Mouse (Mus musculus): ENCODE results near the gene Zfp503. TPM values are rescaled to one million over a fixed set of nuclear protein-coding genes. Genes with fewer than 3 reads are reported as not detected.

The Zfp503 gene
- polyA plus RNA-seq, 1 experiment from 2014 or later, result 6.2 TPM

- no peaks in the 10 kb centered on the region for H3K9me3 ChIP-seq (ENCODE audit: control insufficient read depth, low read length)
- 92% methylated on average over 8 of the region's 8 CpGs for WGBS
- H3K4me2 ChIP-seq, result no peak overlapping the region
- no peak for ATAC-seq (ENCODE audit: low FRiP score)
- H3K27me3 ChIP-seq (ENCODE audit: control insufficient read depth, insufficient read depth, low read length), result no peaks in the 10 kb centered on the region
- H3K27ac ChIP-seq (ENCODE audit: low read depth, low read length), result no peak overlapping the region
- no peaks in the 10 kb centered on the region for H3K4me1 ChIP-seq (ENCODE audit: control insufficient read depth, insufficient read depth, low read length)
- DNase-seq (ENCODE audit: low spot score, missing footprints), result no peak
- no peaks in the 10 kb centered on the region for H3K36me3 ChIP-seq (ENCODE audit: control insufficient read depth, insufficient read depth, low read length)
- no peak overlapping the region for H3K9ac ChIP-seq (ENCODE audit: low read length)
- no peak overlapping the region for H3K4me3 ChIP-seq (ENCODE audit: low read depth, low read length)
These were observed 30.2 kb downstream of the Zfp503 start for GRCm38 (mm10) chr14:21959243-21959642.

- no peaks in the 10 kb centered on the region for H3K27me3 ChIP-seq (ENCODE audit: control insufficient read depth, insufficient read depth, low read length)
- no peak overlapping the region for H3K4me2 ChIP-seq
- peak; percentile 56 for DNase-seq (ENCODE audit: low spot score, missing footprints)
- no peaks in the 10 kb centered on the region for H3K36me3 ChIP-seq (ENCODE audit: control insufficient read depth, insufficient read depth, low read length)
- H3K4me3 ChIP-seq (ENCODE audit: low read depth, low read length), result no peak overlapping the region
- no peaks in the 10 kb centered on the region for H3K9me3 ChIP-seq (ENCODE audit: control insufficient read depth, low read length)
- no peak for ATAC-seq (ENCODE audit: low FRiP score)
- H3K27ac ChIP-seq (ENCODE audit: low read depth, low read length), result no peak overlapping the region
- H3K4me1 ChIP-seq (ENCODE audit: control insufficient read depth, insufficient read depth, low read length), result no peaks in the 10 kb centered on the region
- no peak overlapping the region for H3K9ac ChIP-seq (ENCODE audit: low read length)
- 91% methylated on average over 5 of the region's 5 CpGs for WGBS
These were observed 30.8 kb downstream of the Zfp503 start for GRCm38 (mm10) chr14:21958643-21959042.

- ATAC-seq (ENCODE audit: low FRiP score) (no peak), DNase-seq (ENCODE audit: low spot score, missing footprints) (peak; percentile 14)
- Histone ChIP-seq H3K27me3 (ENCODE audit: control insufficient read depth, insufficient read depth, low read length) (no peaks in the 10 kb centered on the region), H3K27ac (ENCODE audit: low read depth, low read length) (no peak overlapping the region), H3K36me3 (ENCODE audit: control insufficient read depth, insufficient read depth, low read length) (no peaks in the 10 kb centered on the region), H3K4me3 (ENCODE audit: low read depth, low read length) (no peak overlapping the region), H3K4me1 (ENCODE audit: control insufficient read depth, insufficient read depth, low read length) (no peaks in the 10 kb centered on the region), H3K4me2 (no peak overlapping the region), H3K9ac (ENCODE audit: low read length) (no peak overlapping the region), H3K9me3 (ENCODE audit: control insufficient read depth, low read length) (no peaks in the 10 kb centered on the region; the same call in 1 of the 2 replicates)
- 88% methylated on average over 7 of the region's 7 CpGs for WGBS
These were observed 36.9 kb downstream of the Zfp503 start for GRCm38 (mm10) chr14:21952541-21952940.

DNA sequence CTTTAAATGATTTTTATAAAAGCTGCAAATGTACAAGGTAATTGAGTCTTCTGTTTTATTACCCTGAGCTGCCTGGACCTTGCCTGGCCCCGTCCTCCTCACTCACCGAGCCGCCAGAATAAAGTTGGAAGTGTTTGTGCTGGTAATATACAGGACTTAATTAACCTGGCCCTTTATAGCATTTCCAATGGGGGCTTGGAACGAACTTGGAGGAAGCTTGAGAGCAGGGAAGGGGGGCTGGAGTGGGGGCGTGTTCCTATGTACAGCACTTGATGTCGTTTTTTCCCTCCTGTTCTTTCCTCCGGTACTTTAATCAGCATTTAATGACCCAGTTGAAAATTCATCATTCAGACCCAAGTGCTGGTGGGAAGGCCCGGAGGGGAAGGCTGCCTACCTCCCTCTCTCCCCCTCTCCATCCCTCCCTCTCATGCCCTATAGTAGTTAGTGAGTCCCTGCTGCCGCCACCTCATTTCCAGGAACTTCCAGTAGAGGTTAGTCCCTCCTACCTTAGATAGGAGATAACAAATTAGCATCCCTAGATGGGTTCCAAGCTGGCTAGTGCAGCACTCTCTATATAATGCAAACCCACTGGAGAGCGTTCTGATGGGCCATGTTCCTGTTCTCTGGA is 37.4 kb downstream of the Zfp503 start:
- ATAC-seq (ENCODE audit: low FRiP score), result no peak
- no peak overlapping the region for H3K9ac ChIP-seq (ENCODE audit: low read length)
- DNase-seq (ENCODE audit: low spot score, missing footprints), result peak; percentile 33
- 89% methylated on average over 10 of the region's 10 CpGs for WGBS
- no peak overlapping the region for H3K27ac ChIP-seq (ENCODE audit: low read depth, low read length)
- no peak overlapping the region for H3K4me3 ChIP-seq (ENCODE audit: low read depth, low read length)
- H3K4me1 ChIP-seq (ENCODE audit: control insufficient read depth, insufficient read depth, low read length), result no peaks in the 10 kb centered on the region
- no peak overlapping the region for H3K4me2 ChIP-seq
- H3K36me3 ChIP-seq (ENCODE audit: control insufficient read depth, insufficient read depth, low read length), result no peaks in the 10 kb centered on the region
- H3K9me3 ChIP-seq (ENCODE audit: control insufficient read depth, low read length), result no peaks in the 10 kb centered on the region; the same call in 1 of the 2 replicates
- no peaks in the 10 kb centered on the region for H3K27me3 ChIP-seq (ENCODE audit: control insufficient read depth, insufficient read depth, low read length)

DNA sequence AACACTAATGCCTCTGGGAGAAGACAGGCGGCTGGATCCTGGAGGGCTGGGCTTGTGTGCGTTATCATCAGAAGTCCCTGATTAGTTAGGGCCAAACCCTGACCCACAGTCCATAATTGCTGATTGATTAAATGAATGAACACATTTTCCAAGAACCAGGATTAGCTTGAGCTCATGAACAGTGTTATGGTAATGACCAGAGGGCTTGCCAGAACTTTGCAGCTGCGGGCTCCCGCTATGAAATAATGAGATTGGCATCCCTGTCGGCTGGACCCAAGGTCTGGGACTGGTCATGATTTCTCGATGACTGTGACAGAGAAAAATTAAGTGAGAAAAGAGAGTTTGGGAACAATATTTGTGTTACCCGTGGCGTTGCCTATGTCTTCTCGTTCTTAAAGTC is 44.5 kb downstream of the Zfp503 start:
- peak; percentile 45 for DNase-seq (ENCODE audit: low spot score, missing footprints)

DNA sequence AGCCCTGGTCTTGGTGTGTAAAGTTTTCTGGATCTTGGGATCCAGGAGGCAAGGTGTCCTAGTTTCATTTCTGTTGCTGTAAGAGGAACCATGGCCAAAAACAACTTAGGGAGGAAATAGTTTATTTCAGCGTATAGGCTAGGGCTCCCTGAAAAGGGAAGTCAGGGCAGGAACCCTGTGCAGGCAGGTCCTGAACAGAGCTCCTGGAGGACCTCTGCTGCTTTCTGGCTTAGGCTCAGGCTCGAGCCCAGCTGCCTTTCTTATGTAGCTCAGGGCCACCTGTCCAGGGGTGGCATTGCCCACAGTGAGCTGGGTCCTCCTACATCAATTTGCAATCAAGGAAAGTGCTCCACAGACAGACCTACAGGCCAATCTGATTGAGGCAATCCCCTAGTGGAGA is 47.8 kb downstream of the Zfp503 start:
- peak; percentile 28 for DNase-seq (ENCODE audit: low spot score, missing footprints)
- no peaks in the 10 kb centered on the region for H3K4me1 ChIP-seq (ENCODE audit: control insufficient read depth, insufficient read depth, low read length)
- no peak overlapping the region for H3K4me2 ChIP-seq
- WGBS, result 61% methylated on average over 2 of the region's 2 CpGs
- H3K9me3 ChIP-seq (ENCODE audit: control insufficient read depth, low read length), result no peaks in the 10 kb centered on the region
- ATAC-seq (ENCODE audit: low FRiP score), result no peak
- no peak overlapping the region for H3K27ac ChIP-seq (ENCODE audit: low read depth, low read length)
- H3K36me3 ChIP-seq (ENCODE audit: control insufficient read depth, insufficient read depth, low read length), result no peaks in the 10 kb centered on the region
- no peak overlapping the region for H3K4me3 ChIP-seq (ENCODE audit: low read depth, low read length)
- no peak overlapping the region for H3K9ac ChIP-seq (ENCODE audit: low read length)
- H3K27me3 ChIP-seq (ENCODE audit: control insufficient read depth, insufficient read depth, low read length), result no peaks in the 10 kb centered on the region

More for the DNA sequence above, 44.5 kb downstream of the Zfp503 start:
- Histone ChIP-seq H3K27ac (ENCODE audit: low read depth, low read length) (no peak overlapping the region), H3K36me3 (ENCODE audit: control insufficient read depth, insufficient read depth, low read length) (no peaks in the 10 kb centered on the region), H3K4me1 (ENCODE audit: control insufficient read depth, insufficient read depth, low read length) (no peaks in the 10 kb centered on the region), H3K9ac (ENCODE audit: low read length) (no peak overlapping the region), H3K27me3 (ENCODE audit: control insufficient read depth, insufficient read depth, low read length) (no peaks in the 10 kb centered on the region), H3K4me3 (ENCODE audit: low read depth, low read length) (no peak overlapping the region), H3K4me2 (no peak overlapping the region), H3K9me3 (ENCODE audit: control insufficient read depth, low read length) (no peaks in the 10 kb centered on the region)
- 83% methylated on average over 9 of the region's 9 CpGs for WGBS
- no peak for ATAC-seq (ENCODE audit: low FRiP score)

DNA sequence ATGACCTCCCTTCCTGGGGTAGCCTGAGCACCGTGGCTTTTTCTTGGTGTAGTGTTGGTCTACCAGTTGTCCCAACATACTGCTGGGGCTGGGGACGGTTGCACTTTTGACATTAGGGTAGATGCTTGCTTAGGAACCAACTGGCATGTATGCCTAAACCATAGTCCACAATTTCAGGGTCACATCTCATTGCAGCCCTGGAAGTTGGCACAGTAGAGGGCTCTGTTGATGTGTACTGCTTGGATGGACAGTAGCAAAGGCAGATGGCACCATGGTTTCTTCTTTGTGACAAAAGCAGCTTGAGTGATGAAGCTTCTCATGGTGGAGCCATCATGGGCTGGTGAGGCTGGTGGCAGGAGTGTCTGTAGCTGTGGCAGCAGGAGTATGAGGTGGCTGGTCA is 52.3 kb downstream of the Zfp503 start:
- 91% methylated on average over 2 of the region's 2 CpGs for WGBS

GRCm38 (mm10) chr14:21936102-21936630 is 53.2 kb downstream of the Zfp503 start:
- no peak overlapping the region for H3K4me2 ChIP-seq
- H3K4me3 ChIP-seq (ENCODE audit: low read depth, low read length), result no peak overlapping the region
- DNase-seq (ENCODE audit: low spot score, missing footprints), result peak; percentile 69
- no peak for ATAC-seq (ENCODE audit: low FRiP score)
- H3K36me3 ChIP-seq (ENCODE audit: control insufficient read depth, insufficient read depth, low read length), result no peaks in the 10 kb centered on the region
- WGBS, result 85% methylated on average over 6 of the region's 6 CpGs
- no peaks in the 10 kb centered on the region for H3K27me3 ChIP-seq (ENCODE audit: control insufficient read depth, insufficient read depth, low read length)
- no peak overlapping the region for H3K27ac ChIP-seq (ENCODE audit: low read depth, low read length)
- no peaks in the 10 kb centered on the region for H3K4me1 ChIP-seq (ENCODE audit: control insufficient read depth, insufficient read depth, low read length)
- no peaks in the 10 kb centered on the region for H3K9me3 ChIP-seq (ENCODE audit: control insufficient read depth, low read length)
- H3K9ac ChIP-seq (ENCODE audit: low read length), result no peak overlapping the region

More for the DNA sequence above, 52.3 kb downstream of the Zfp503 start:
- H3K27ac ChIP-seq (ENCODE audit: low read depth, low read length), result no peak overlapping the region
- H3K4me3 ChIP-seq (ENCODE audit: low read depth, low read length), result no peak overlapping the region
- no peaks in the 10 kb centered on the region for H3K36me3 ChIP-seq (ENCODE audit: control insufficient read depth, insufficient read depth, low read length)
- no peaks in the 10 kb centered on the region for H3K9me3 ChIP-seq (ENCODE audit: control insufficient read depth, low read length)
- no peak overlapping the region for H3K9ac ChIP-seq (ENCODE audit: low read length)
- no peaks in the 10 kb centered on the region for H3K27me3 ChIP-seq (ENCODE audit: control insufficient read depth, insufficient read depth, low read length)
- H3K4me2 ChIP-seq, result no peak overlapping the region
- no peak for ATAC-seq (ENCODE audit: low FRiP score)
- DNase-seq (ENCODE audit: low spot score, missing footprints), result no peak
- H3K4me1 ChIP-seq (ENCODE audit: control insufficient read depth, insufficient read depth, low read length), result no peaks in the 10 kb centered on the region

Data from midbrain, embryonic 11.5 days (tissue).